Mouse (Mus musculus) cerebral cortex, adult 2 months (tissue): ENCODE measurements around the gene Vcp.

Experiments used
- WGBS: fragments of 180-500 bp; shearing (Covaris S2); methylation state at CpG from one replicate; pipeline ENCODE4 v1.1.7; 2018; 5-methylcytosine and 5-hydroxymethylcytosine counted together

The Vcp gene

GRCm38 (mm10) chr4:42945445-42945844, 54.9 kb downstream of the Vcp start:
- 53% methylated on average over 3 of the region's 3 CpGs for WGBS

GRCm38 (mm10) chr4:42945043-42945442, 55.3 kb downstream of the Vcp start:
- WGBS: 12% methylated on average over 6 of the region's 6 CpGs

GRCm38 (mm10) chr4:42944185-42944584, 56.1 kb downstream of the Vcp start:
- 49% methylated on average over 9 of the region's 9 CpGs for WGBS

- WGBS: 22% methylated on average over 5 of the region's 5 CpGs
Observed at GRCm38 (mm10) chr4:42943341-42943740, 57.0 kb downstream of the Vcp start.

GRCm38 (mm10) chr4:42941396-42941795, 58.9 kb downstream of the Vcp start:
- 39% methylated on average over 7 of the region's 7 CpGs for WGBS

- 11% methylated on average over 22 of the region's 22 CpGs for WGBS
Observed at GRCm38 (mm10) chr4:42933630-42934029, 66.7 kb downstream of the Vcp start.

GRCm38 (mm10) chr4:42932229-42932969, 67.9 kb downstream of the Vcp start:
- WGBS: 45% methylated on average over 8 of the region's 8 CpGs
